Mouse (Mus musculus) lung, postnatal 14 days (tissue): ENCODE measurements around the gene Ctnnd2.

ENCODE experiments used
- DNase-seq: peaks from one replicate; pipeline ENCODE4 v3.0.0; 2021

Ctnnd2 gene

DNA sequence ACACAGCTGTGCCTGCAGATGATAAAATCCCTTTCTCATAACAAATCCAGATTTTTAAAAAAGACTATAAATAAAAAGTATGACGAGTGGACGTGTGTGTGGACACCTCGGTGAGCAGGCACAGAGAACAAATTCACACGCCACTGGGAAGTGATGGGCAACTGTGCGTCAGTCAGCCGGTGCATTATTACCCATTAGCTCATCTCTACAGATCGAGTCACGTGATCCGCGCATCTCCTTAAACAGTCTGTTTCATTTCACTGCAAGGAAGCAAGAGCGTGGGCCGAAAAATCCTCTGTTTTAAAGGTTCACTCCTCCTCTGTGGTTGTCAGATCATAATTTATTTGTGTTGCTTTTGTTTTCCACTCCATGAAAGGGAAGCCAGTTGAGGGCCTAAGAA lies 378.6 kb downstream of the Ctnnd2 start:
- DNase-seq = no peak

DNA sequence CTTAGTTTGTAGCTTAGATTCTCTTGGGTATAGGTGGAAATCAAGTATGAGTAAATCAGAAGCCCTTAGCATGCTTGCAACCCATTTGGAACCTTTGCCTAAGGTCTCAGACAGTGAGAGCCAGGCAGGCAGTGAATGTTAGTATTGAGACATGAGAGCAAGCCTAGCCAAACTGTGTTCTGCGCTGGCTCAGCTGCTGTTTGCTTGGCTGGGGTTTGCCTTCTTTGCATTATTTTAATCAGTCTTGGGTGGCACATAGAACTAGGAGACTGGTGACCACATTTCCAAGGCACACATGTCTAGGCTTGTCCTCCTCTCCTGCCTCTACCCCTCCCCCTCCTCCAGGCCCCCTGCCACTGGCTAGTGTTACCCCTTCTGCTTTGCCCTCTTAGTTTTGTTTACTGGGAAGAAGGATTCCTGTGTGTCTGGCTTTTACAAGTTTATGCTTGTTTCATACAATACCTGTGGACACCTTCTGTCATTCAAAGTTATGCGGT lies 381.6 kb downstream of the Ctnnd2 start:
- DNase-seq = no peak

DNA sequence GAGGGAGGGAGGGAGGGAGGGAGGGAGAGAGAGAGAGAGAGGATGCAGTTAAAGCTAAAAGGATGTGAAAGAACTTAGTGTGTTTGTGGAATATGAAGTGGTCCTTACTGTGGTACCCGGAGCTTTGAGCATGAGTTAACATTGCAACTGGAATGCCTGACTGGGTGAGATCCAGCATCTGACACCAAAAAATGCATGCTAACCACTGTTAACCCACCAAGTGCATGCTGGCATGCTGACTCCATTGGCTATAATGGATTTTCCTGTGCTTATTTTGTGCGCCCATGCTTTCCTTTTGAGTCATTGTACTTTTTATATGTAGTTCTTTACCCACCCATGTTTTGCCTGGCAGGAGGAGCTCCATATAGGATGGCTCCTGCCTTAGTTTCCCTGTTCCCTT lies 383.4 kb downstream of the Ctnnd2 start:
- no peak for DNase-seq

DNA sequence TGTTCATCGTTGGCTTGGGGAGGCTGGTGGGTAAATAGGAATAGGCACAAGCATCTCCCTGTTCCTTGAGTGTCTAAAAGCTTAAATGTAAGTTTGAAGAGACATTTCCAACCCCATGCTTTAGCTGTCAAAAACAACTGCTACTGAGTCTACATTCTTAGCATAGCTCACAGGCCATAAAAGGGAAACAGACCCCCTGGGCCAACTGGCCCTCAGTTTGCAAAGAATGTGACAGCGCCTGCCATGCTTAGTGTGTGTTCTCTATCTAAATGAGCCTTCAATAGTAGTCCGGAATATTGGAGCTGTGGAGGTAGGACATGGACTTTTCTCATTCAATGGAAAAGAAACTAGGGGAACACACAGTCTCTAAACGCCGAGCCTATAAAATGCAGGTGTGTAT lies 390.0 kb downstream of the Ctnnd2 start:
- no peak for DNase-seq

DNA sequence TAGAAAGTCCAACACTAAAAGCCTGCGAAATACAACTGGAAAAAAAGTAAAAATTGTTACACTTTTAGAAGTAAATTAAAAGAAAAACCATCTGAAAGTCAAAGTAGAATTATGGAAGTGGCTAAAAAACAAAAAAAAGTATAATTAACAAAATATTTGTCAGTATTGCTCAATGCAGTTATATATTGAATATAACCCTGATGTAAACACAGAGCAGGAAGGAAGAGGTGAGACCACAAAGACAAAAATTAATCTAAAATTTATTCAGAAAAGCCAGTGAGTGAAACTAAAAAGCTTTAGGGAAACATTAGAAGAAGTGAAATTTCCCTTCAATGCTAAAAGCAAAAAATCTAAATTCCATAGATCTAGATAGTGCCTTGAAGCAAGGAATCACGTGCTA lies 392.2 kb downstream of the Ctnnd2 start:
- no peak for DNase-seq

DNA sequence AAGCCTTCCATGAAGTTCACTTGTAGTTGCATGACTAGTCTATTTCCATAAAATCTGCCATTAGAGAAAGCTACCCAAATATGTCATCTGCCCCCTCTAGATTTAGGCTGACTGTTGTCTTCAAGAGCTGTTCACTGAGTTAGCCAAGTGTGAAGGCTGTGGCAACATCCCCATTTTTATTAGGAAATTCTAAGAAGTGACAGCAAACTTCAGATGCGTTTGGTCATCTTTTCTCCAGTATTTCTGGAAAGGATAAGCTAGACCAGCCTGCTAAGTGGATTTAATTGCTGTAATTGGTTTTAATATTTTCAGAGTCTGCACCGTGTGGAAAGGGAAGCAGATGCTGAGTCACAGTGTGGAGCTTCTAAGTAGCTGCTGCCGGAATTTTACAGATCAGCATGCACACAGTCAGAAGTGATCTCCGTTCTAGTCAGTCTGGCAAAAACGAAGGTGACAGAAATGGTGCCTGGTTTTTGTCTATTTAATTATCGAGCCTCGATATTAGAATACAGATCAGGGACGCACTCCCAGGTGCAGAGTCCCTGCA lies 397.9 kb downstream of the Ctnnd2 start:
- no peak for DNase-seq

DNA sequence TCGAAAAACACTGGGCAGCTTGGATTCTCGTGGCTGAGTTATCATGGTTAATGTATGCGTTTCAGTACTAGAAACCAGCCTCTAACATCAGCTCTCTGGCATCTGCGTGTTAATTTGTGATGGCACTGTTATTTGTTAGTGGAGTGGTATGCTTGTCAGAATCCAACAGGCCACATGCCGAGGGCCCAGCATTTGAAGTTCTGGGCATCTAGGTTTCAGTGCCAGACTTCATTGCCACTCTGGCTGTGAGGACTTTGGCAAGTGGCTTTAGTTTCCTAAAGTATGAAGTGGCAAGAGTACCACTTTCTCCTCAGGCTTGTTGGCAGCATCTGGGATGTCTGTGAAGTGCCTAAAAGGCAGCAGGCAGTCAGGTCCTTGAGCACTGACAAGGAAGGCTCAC lies 415.1 kb downstream of the Ctnnd2 start:
- DNase-seq = no peak

DNA sequence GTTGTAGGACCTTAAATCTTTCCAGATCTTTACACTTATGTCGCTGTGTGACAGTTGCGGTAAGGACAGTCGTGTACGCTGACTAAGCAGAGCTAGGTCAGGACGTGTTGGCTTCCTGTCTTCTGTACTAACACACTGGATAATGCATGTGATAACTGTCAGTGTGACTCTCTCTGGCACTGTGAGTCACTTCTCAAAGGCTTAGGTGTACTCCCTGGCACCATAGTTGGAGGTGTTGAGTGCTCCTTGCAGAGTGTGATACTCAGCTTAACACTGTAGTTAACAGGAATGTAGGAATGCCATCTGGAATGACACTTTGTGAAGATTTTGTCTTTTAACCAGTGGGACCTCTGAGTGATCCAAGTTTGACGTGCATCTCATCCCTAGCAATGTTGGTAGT lies 418.5 kb downstream of the Ctnnd2 start:
- DNase-seq = no peak

DNA sequence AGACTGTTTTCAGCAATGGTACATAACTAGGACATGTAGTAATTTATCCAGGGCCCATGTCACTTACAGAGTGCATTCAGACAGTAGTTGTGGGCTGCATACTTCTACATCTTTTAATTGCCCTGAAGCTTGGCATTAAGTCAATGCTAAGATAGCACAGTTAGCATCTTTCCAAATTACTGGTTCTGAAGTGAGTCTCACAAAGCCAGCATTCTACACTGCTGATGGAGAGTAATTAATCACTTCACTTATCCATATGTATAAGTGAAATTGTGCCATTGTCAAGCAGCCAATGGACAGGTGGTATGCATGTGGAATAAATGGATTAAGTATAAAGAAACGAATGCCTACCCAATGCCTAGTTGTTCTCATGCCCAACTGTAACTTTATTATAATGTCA lies 423.1 kb downstream of the Ctnnd2 start:
- DNase-seq = no peak

DNA sequence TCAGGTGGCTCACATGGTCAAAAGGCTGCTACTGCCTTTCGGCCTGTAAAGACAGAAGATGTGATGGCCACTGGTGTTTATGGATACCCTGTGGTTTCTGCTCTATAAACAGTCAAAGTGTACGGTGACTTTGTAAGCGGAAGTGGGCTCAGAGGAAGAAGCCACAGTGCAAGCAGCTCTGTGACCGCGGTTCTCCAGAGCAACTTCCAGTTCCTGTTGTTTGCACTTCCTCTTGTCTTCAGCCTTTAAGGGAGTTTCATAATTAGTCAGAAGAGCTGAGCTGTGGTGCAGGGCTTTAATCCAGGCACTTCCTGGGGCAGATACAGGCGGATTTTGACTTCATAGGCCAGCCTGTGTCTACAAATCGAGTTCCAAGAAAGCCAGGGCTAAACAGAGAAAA lies 438.2 kb downstream of the Ctnnd2 start:
- DNase-seq = no peak

DNA sequence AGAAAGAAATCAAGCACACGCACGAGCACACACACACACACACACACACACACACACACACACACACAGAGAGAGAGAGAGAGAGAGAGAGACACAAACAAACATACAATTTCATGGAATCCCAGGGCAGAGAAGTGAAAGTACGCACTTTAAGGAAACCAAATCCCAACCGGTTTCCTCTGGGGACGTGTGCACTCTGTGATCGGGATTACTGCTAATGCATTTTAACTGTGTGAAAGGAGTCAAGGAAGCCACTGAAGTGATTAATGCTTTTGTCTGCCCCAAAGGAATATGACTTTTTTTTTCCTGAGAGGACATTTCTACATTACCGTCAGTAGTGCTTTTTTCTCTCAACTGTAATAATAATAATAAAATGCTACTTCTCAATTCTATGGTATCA lies 443.1 kb downstream of the Ctnnd2 start:
- no peak for DNase-seq

DNA sequence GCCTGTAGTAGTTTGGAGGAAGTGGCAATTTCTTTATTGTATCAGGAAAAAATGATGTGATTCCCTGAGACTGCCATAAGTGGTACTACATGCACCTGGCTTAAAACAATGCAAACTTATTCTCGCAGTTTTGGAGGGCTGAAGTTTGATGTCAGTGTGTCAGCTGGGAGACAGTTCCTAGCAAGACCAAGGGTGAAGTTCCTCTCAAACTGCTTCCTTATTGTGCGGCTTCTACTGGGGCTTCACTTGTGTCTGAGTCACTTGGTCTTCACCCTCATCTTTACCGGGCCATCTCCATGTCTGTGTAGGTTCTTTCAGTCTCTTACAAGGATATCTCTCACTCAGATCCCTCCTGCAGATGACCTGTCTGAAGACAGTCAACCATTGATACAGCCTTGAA lies 444.5 kb downstream of the Ctnnd2 start:
- DNase-seq = no peak

DNA sequence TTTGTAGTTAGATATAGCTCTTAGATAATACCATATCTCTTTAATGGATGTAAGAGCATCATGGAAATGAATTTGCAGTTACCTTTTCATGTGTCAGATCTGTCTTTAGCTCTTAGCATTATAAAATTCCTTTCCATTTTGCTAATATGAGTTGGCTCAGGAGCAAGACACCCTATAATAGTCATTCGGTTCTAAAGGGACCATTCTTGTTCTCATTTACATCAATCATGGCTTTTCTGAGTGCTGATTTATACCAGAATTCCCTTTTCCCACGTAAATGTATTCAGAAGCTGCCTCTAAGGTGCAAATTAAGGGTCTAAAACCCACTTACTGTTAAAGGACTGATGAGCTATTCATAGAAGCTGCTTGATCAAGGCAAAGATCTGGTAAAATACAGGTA lies 445.5 kb downstream of the Ctnnd2 start:
- no peak for DNase-seq

DNA sequence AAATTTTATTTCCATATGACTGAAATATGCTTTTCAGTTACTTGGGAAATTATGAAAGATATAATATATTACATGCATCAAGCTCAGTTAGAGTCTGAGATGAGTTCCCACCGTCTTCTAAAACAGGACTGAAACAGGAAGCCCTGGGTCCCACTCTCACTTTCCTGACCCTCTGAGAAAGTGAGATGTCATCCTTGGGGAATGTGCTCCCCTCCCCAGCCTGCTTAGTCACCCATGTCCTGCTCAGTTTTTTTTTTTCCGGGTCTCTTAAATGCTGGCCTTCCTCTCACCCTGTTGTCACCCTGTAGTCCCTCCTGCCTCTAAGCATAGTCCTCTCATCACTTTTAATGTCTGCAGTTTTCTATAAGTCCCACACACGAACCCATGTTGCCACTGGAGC lies 456.1 kb downstream of the Ctnnd2 start:
- no peak for DNase-seq

DNA sequence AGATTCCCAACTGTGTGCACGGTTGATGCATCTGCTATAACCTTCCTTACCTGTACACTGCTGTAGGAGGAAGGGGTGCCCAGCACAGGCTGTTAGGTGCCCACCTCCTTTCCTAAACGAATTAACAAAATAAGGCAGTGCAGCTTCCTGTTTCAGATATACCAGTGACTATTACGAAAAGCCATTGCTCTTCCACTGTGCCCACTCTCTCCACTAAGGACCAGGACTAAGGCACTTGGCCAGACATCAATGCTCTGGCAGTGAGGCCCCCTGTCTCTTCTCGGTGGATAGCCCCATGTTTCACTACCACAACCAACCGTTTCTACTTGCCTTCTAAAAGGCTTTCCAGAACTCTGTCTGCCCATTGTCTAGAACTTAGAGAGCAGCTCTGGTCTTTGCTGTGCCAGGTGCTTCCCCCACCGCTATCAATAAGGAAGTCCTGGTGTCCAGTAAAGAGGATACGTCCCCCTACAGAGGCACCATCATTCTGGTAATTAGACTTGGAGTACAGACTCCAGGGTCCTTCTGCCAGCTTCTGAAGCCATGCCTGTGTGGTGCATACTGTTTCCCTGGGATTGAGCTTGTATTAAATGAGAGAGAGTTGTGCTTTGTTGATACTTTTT lies 459.8 kb downstream of the Ctnnd2 start:
- no peak for DNase-seq

DNA sequence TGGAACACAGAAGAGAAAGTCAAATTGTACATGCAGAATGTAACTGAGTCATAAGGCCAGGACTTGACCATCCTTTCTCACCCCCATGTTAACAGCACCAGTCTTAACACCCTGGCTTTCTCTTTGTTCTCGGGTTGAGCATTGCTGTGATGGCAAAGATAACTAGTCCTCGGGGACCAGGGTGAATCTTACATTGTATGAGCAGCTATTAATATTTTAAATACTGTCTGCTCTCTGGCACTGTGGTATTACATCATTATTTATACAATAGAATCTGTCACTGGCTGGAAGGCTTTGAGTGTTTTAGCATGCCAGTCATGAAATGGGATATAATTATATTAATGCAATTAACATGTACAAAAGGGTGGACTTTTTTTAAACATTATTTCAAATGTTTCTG lies 461.5 kb downstream of the Ctnnd2 start:
- no peak for DNase-seq

DNA sequence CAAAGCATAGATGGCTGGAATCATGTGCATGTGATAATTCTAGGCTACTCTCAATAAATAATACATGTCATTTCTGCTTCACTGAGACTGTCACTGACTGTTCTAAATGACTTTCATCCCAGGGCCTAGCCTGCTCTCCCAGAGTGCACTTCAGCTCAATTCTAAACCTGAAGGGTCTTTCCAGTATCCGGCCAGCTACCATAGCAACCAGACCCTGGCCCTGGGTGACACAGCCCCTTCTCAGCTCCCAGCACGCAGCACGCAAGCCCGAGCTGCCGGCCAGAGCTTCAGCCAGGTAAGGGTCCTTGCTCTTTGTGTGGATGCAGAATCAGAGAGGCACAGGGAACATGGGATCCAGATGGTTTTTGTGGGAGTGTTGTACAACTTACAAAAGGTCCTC lies 462.1 kb downstream of the Ctnnd2 start:
- DNase-seq = no peak

DNA sequence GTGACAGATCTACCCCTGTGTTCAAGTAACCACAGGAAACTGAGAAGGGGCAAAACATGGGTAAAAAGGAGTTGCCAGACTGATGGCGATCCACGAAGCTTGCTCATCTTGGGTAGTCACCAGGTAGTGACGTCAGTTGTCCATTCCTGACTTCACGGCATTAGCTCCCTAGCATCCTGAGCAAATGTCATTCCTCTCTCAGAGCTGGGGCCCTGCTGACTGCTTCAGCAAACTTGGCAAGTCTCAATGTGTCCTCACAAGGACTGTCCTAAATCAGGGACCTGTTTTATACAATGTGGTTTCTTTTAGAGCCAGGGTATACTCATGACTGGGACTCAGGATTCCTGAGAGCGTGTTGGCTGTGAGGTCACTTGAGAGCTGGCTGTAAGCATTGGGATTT lies 468.3 kb downstream of the Ctnnd2 start:
- DNase-seq = no peak

DNA sequence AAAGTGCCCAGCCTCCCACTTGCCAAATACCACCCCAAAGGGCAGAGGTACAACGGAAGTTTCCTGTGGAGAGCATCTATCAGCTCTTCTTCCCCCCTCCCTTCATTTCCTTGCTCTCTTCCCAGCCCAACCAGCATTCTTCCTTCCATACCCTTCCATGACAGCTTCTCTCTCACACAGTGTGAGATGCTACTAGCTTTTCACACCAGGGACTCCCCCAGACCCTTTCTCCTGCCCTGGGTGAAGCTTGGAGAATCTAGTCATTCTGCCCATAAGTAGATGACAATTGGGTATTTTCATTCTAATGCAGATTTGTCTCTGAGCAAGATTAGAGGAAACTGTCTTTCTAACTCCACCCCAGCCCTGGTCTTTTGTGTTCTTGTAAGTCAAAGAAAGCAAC lies 473.3 kb downstream of the Ctnnd2 start:
- no peak for DNase-seq

DNA sequence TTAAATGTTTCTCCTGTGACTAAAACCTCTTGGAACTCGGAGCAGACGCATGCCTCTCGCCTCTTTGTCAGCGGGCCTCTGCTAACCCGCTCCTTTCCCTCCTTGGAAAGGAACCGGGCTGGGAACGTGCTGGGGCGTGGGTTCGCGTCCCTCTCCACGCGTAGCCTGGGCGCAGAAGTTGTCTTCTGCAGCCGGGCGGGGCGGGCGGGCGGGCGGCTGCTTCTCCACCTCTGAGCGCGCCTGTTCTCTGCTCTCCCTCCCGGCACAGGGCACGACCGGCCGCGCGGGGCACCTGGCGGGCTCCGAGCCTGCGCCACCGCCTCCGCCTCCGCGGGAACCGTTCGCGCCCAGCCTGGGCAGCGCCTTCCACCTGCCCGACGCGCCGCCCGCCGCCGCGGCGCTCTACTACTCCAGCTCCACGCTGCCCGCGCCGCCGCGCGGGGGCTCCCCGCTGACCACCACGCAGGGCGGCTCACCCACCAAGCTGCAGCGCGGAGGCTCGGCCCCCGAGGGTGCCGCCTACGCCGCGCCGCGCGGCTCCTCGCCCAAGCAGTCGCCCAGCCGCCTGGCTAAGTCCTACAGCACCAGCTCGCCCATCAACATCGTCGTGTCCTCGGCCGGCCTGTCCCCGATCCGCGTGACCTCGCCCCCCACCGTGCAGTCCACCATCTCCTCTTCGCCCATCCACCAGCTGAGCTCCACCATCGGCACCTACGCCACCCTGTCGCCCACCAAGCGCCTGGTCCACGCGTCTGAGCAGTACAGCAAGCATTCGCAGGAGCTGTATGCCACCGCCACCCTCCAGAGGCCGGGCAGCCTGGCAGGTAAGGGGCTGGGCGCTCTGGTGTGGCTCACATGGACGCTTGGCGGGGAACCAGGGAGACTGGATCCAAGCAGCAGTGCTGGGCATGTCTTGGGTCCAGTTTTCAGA lies 474.4 kb downstream of the Ctnnd2 start:
- peak; percentile 19 for DNase-seq

DNA sequence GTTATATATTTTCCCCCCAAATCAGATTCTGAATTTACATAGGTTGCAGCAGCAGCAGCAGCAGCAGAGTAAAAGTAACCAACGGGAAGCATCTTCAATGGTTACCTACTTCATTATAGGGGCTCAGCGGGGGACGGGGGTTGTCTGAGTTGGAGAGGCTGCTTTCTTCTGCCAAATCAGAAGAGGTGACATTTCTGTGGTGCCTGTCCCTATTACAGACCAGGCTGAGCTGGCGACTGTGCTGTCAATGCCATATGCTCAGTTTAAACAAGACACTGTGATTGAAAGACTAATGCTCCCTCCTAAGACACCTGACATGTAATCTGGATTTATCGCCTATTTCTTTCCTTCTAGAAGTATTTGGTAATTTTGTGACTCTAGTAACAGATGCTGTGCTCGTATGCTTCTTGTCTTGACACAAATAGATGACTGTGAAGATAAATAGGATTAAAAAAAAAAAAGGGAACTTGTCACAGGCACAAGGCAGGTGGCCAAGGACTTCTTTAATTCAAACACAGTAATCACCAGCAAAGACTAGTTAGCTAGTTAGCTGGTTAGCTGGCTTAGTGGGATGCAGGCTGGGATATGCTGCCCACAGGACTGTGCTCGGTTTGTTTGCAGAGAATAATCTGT lies 475.4 kb downstream of the Ctnnd2 start:
- no peak for DNase-seq

DNA sequence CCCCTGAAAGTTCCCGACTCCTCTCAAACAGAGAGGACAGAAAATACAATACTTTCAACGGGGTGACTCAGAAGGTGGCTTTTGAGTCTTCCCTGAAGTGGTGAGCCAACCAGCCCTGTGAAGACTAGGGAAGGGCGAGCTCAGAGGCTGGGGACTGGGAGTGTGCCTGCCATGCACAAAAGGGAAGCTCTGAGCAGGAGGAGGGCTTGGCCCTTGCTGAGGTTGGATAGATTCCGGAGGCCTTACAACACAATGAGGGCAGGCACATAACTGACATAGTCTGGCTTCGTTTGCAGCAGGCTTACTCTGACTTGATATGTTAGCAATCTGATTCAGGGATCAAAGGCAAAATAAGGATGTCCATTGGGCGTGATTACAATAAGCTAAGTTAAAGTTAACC lies 477.6 kb downstream of the Ctnnd2 start:
- DNase-seq = no peak

DNA sequence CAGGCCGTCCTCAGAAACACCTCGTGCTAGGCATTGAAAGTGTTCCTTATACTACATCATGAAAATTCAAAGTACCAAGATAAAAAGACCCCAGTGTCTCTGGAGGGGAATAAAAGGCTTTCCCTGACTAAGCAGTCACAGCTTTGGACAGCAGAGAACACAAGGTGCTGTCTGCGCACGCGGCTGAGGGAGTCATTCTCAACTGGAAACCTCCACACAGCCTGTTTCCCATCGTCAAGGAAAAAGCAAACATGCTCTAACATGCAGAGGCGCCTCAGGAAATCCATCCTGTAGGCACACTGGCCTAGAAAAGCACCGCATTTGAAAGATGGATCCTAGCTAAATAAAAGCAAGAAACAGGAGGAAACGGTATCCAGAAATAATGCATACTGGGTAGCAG lies 483.0 kb downstream of the Ctnnd2 start:
- no peak for DNase-seq

DNA sequence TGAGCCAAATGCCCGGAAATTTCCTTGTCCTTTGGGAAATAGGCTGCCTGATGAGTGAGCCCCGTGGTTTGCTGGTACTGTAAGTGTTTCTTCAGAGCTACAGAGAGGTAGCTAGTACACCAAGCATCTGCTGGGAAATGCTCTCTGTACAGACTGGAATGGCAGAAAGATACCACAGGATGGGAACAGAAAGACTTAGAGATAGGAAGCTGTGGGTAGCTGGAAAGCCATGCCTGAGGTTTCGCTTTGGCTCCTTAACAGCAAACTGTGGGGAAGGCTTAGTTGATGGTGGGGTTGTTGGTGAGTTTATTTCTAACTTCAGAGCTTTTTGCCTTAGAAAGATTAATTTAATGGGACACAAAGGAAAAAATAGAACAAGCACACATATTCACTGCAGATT lies 485.2 kb downstream of the Ctnnd2 start:
- DNase-seq = no peak
